Mouse (Mus musculus) intestine, postnatal 0 days (tissue): ENCODE measurements around the gene Rab7b. TPM values are rescaled to one million over a fixed set of nuclear protein-coding genes. Genes with fewer than 3 reads are reported as not detected.

Experiments used
- ATAC-seq: fragments of 200-750 bp; cut with Nextera tagmentation; 2 replicates; pipeline ENCODE4 v1.8.0; 2017; ENCODE audit warnings: mild to moderate bottlenecking, moderate TSS enrichment, moderate library complexity
- H3K27ac ChIP-seq: fragments of 300-500 bp; sonication (generic); 2 replicates; pipeline ENCODE4 v1.5.1; 2014; ENCODE audit warnings: mild to moderate bottlenecking, low read depth, low read length, moderate library complexity
- H3K27me3 ChIP-seq: fragments of 300-500 bp; sonication (generic); replicated peaks from 2 replicates; pipeline ENCODE4 v1.6.1; 2014; ENCODE audit warnings: low read length, mixed read lengths; ENCODE audit not compliant: control insufficient read depth, insufficient read depth
- H3K36me3 ChIP-seq: fragments of 300-500 bp; sonication (generic); 2 replicates; pipeline ENCODE4 v1.6.1; 2014; ENCODE audit warnings: mild to moderate bottlenecking, moderate library complexity; ENCODE audit not compliant: control insufficient read depth, insufficient read depth
- H3K4me1 ChIP-seq: fragments of 300-500 bp; sonication (generic); replicated peaks from 2 replicates; pipeline ENCODE4 v1.6.1; 2014; ENCODE audit warnings: antibody characterized with exemption, low read length, mixed read lengths; ENCODE audit not compliant: control insufficient read depth, insufficient read depth
- H3K4me2 ChIP-seq: fragments of 300-500 bp; sonication (generic); replicated peaks from 2 replicates; pipeline ENCODE4 v1.6.1; 2014; ENCODE audit warnings: low read depth, mild to moderate bottlenecking, moderate library complexity
- H3K4me3 ChIP-seq: fragments of 300-500 bp; sonication (generic); 2 replicates; pipeline ENCODE4 v1.5.1; 2014; ENCODE audit warnings: low read depth, low read length
- H3K9ac ChIP-seq: fragments of 300-500 bp; sonication (generic); 2 replicates; pipeline ENCODE4 v1.6.1; 2014; ENCODE audit warnings: mild to moderate bottlenecking, low read depth, low read length
- H3K9me3 ChIP-seq: fragments of 300-500 bp; sonication (generic); 2 replicates; pipeline ENCODE4 v1.6.1; 2016; ENCODE audit warnings: mixed run types; ENCODE audit not compliant: control insufficient read depth
- CTCF ChIP-seq: sonication (generic); IDR thresholded peaks from 2 replicates; pipeline ENCODE4 v1.5.1; 2016; ENCODE audit warnings: low read depth, mild to moderate bottlenecking, control low read depth, antibody characterized with exemption, moderate library complexity
- WGBS: fragments of 180-500 bp; shearing (Covaris S2); extraction: QIAGEN DNeasy Blood & Tissue Kit; methylation state at CpG from one replicate; pipeline ENCODE4 v1.1.7; 2014; 5-methylcytosine and 5-hydroxymethylcytosine counted together
- polyA plus RNA-seq: library from polyadenylated mRNA; unstranded; fragments of >200 nt; fragmentation: Nextera tagmentation; extraction: Ambion mirVana; gene quantifications from 2 replicates; pipeline ENCODE4 v1.2.1, GENCODE M21; 2015

The Rab7b gene
- polyA plus RNA-seq: 2.9 and 3.3 TPM in 2 replicates

DNA sequence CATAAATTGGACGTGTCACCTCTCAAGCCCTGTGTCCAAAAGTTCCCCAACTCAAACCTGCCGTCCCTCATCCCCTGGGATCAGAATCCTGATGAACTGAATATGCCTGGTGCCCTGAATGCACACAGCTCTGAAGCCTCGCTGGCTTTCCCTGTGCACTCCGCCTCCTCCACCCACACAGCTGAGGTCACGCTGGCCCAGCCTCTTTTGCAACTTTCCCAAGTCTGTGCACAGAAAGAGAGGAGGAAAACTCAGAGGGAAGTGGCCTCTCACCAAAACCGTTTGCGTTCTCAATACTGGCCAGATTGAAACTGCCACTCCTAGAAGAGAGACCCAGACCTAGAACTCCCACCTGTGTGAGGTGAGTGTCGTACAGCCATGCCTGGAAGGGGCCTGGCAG is at the start of gene Rab7b:
TSS of gene Rab7b (plus strand) at position 221 of the 400 bp plus-strand sequence.
- no peak for TF ChIP-seq CTCF
- no peak within 1 kb of the TSS for H3K4me3 ChIP-seq
- no peaks in the 10 kb centered on the region for H3K4me1 ChIP-seq
- WGBS: 50% methylated on average over 8 of the region's 8 CpGs
- H3K4me2 ChIP-seq: no peak within 1 kb of the TSS
- no peak within 1 kb of the TSS for H3K9ac ChIP-seq
- no peaks in the 10 kb centered on the region for H3K27me3 ChIP-seq
- H3K9me3 ChIP-seq: no peaks in the 10 kb centered on the region
- H3K36me3 ChIP-seq: no peaks in the 10 kb centered on the region
- no peak for ATAC-seq
- H3K27ac ChIP-seq: no peak within 1 kb of the TSS

- WGBS: 78% methylated on average over 4 of the region's 4 CpGs
- ATAC-seq: no peak
- H3K9ac ChIP-seq: no peak overlapping the region
- no peak overlapping the region for H3K4me2 ChIP-seq
- no peaks in the 10 kb centered on the region for H3K36me3 ChIP-seq
- no peak overlapping the region for H3K27ac ChIP-seq
- H3K4me3 ChIP-seq: no peak overlapping the region
- no peaks in the 10 kb centered on the region for H3K9me3 ChIP-seq
- H3K4me1 ChIP-seq: no peaks in the 10 kb centered on the region
- H3K27me3 ChIP-seq: no peaks in the 10 kb centered on the region
- TF ChIP-seq CTCF: no peak
These were observed 48.4 kb upstream of the Rab7b start for GRCm38 (mm10) chr1:131640062-131640461.

- no peaks in the 10 kb centered on the region for H3K36me3 ChIP-seq
- no peak overlapping the region for H3K4me2 ChIP-seq
- WGBS: 92% methylated on average over 13 of the region's 13 CpGs
- H3K9ac ChIP-seq: no peak overlapping the region
- H3K4me3 ChIP-seq: no peak overlapping the region
- H3K27me3 ChIP-seq: no peaks in the 10 kb centered on the region
- H3K9me3 ChIP-seq: no peaks in the 10 kb centered on the region
- TF ChIP-seq CTCF: no peak
- no peak overlapping the region for H3K27ac ChIP-seq
- ATAC-seq: no peak
- no peaks in the 10 kb centered on the region for H3K4me1 ChIP-seq
These were observed 46.9 kb upstream of the Rab7b start for GRCm38 (mm10) chr1:131641565-131641964.

- Histone ChIP-seq H3K4me1 (no peaks in the 10 kb centered on the region), H3K36me3 (no peaks in the 10 kb centered on the region), H3K9me3 (no peaks in the 10 kb centered on the region), H3K4me2 (no peak overlapping the region), H3K4me3 (no peak overlapping the region), H3K27ac (no peak overlapping the region), H3K9ac (no peak overlapping the region), H3K27me3 (no peaks in the 10 kb centered on the region)
- WGBS: 85% methylated on average over 2 of the region's 2 CpGs
- no peak for TF ChIP-seq CTCF
- no peak for ATAC-seq
These were observed 46.2 kb upstream of the Rab7b start for GRCm38 (mm10) chr1:131642251-131642650.

DNA sequence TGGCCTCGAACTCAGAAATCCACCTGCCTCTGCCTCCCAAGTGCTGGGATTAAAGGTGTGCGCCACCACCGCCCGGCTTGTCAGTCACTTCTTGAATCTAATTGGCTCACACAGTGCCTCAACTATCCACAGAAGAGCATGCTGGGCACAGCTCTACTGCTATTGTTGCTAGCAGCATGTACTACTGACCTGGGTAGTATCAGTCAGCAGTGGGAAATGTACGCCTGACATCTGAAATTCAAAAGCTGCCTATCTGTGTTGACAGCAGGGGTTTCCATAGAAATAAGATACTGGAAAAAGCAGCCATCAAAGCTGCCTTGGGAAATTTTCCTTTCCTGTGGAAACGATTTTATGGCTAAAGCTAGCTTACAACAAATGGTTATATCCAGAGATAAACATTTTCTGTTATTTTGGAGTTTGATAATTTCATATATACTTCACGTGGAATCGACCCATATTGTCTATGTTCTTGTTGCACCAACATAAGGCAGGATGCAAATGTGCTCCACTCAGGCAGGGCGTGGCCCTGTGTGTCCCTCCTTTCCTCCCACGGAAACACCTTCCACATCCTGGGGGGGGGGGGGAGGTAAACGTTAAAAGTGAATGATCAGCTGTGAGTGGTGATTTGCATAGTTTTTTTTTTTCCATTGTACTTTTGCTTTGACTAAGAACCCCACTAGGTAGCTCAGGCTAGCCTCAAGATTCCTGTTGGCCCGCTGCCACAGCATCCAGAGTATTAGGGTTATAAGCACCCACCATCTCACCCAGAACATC is 35.6 kb upstream of the Rab7b start:
- Histone ChIP-seq H3K36me3 (no peaks in the 10 kb centered on the region), H3K27me3 (no peaks in the 10 kb centered on the region), H3K4me1 (no peaks in the 10 kb centered on the region), H3K27ac (no peak overlapping the region), H3K9ac (no peak overlapping the region), H3K9me3 (no peaks in the 10 kb centered on the region), H3K4me2 (no peak overlapping the region), H3K4me3 (no peak overlapping the region)
- WGBS: 76% methylated on average over 12 of the region's 12 CpGs
- ATAC-seq: no peak
- no peak for TF ChIP-seq CTCF

- Histone ChIP-seq H3K4me3 (no peak overlapping the region), H3K9me3 (no peaks in the 10 kb centered on the region), H3K27me3 (no peaks in the 10 kb centered on the region), H3K4me2 (no peak overlapping the region), H3K4me1 (no peaks in the 10 kb centered on the region), H3K36me3 (no peaks in the 10 kb centered on the region), H3K27ac (no peak overlapping the region), H3K9ac (no peak overlapping the region)
- TF ChIP-seq CTCF: no peak
- ATAC-seq: no peak
- WGBS: 70% methylated on average over 6 of the region's 6 CpGs
These were observed 32.9 kb upstream of the Rab7b start for GRCm38 (mm10) chr1:131655601-131656000.
